Comparison of ENCODE assay signal across 8 mouse cellular contexts in the genomic region with DNA sequence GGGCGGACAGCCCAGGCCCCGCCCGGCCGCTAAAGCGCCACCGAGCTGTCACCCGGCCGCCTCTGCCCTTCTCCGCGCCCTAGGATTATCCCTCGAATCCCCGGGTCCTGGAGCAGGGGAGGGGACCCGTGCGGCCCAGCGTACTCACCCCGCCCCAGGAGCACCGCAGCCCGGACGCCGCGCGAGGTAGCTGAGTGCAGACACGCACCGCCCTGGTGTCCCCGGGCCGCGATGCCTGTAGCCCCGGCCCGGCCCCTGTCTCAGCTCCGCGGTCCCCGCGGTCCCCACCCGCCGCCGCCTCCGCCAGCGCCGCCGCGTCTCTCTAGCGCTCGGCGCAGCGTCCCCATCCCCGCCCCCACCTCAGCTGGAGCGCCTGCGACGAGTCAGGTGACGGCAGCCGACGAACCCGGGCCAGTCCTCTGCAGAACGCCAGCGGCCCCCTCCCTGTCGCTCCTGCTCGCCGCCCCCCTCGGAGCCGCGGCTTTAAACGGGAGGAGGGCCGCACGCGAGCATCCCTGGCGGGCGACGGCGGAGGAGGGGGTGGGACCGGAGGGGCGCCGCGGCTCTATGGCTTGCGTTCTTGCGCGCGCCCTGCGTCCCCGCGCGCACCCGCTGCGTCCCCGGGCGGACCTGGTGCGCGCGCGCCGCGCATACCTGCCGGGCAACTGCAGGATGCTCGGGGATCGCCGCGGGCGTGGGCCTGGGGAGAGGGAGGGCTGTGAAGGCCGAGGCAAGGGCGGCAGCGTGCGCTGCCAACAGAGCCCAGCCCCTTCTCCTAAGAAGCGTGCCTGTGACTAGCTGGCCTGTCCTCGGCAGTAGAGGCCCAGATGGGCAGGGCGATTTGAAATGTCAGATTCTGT. TPM values are rescaled to one million over a fixed set of nuclear protein-coding genes. Genes with fewer than 3 reads are reported as not detected.
DNase-seq lines count a peak whose midpoint lies in the region; ATAC-seq and TF ChIP-seq lines count a peak whose summit lies in the region.

Snap91 (minus strand) TSS at position 542 of the 860 bp plus-strand sequence.

- peak within 1 kb of the TSS; percentile 88 for H3K4me2 ChIP-seq in heart, embryonic 15.5 days
- peak within 1 kb of the TSS; percentile 65 for H3K4me2 ChIP-seq in liver, embryonic 16.5 days (ENCODE audit: low read depth, low read length)

- ATAC-seq in heart, embryonic 15.5 days (replicated peaks; ENCODE audit: insufficient number of reproducible peaks, insufficient read depth, low FRiP score, low read depth), result peak; percentile 85
- ATAC-seq in liver, embryonic 16.5 days (ENCODE audit: low read depth), result 0 out of 2 replicates have a peak, but pooled peaks have one; percentile 13

- peak within 1 kb of the TSS; percentile 83 for H3K9ac ChIP-seq in heart, embryonic 15.5 days
- no peak within 1 kb of the TSS for H3K9ac ChIP-seq in liver, embryonic 16.5 days (ENCODE audit: low read depth, low read length)

- TF ChIP-seq CTCF in E14TG2a.4 (conservative IDR thresholded peaks at IDR 0.05; ENCODE audit: low read length), result no peak
- peak; percentile 10; the same call in 1 of the 2 replicates for TF ChIP-seq CTCF in layer of hippocampus, adult 2 months (conservative IDR thresholded peaks at IDR 0.05)

- no peaks in the 10 kb centered on the region for H3K36me3 ChIP-seq in E14TG2a.4 (ENCODE audit: insufficient read depth, low read length)
- no peaks in the 10 kb centered on the region for H3K36me3 ChIP-seq in heart, embryonic 15.5 days
- H3K36me3 ChIP-seq in liver, embryonic 16.5 days (ENCODE audit: control insufficient read depth, insufficient read depth), result no peaks in the 10 kb centered on the region

- H3K4me3 ChIP-seq in E14TG2a.4 (replicated peaks; ENCODE audit: low read length), result peak within 1 kb of the TSS; percentile 88
- peak within 1 kb of the TSS; percentile 92 for H3K4me3 ChIP-seq in heart, embryonic 15.5 days
- peak within 1 kb of the TSS; percentile 92 for H3K4me3 ChIP-seq in layer of hippocampus, adult 2 months
- peak within 1 kb of the TSS; percentile 51 for H3K4me3 ChIP-seq in liver, embryonic 16.5 days (ENCODE audit: low read depth, low read length)

- H3K9me3 ChIP-seq in E14TG2a.4 (ENCODE audit: low read length), result no peaks in the 10 kb centered on the region
- H3K9me3 ChIP-seq in heart, embryonic 15.5 days (replicated peaks), result no peaks in the 10 kb centered on the region
- no peaks in the 10 kb centered on the region for H3K9me3 ChIP-seq in liver, embryonic 16.5 days (replicated peaks; ENCODE audit: control insufficient read depth, low read length)

- peaks cover 45% of the 10 kb centered on the region for H3K27me3 ChIP-seq in E14TG2a.4 (ENCODE audit: insufficient read depth, low read length)
- H3K27me3 ChIP-seq in heart, embryonic 15.5 days, result peaks cover 30% of the 10 kb centered on the region
- peaks cover 41% of the 10 kb centered on the region for H3K27me3 ChIP-seq in liver, embryonic 16.5 days (ENCODE audit: control insufficient read depth, insufficient read depth, low read depth, low read length)

- peak within 1 kb of the TSS; percentile 97 for H3K27ac ChIP-seq in heart, embryonic 15.5 days
- H3K27ac ChIP-seq in layer of hippocampus, adult 2 months, result peak within 1 kb of the TSS; percentile 97
- no peak within 1 kb of the TSS for H3K27ac ChIP-seq in liver, embryonic 16.5 days (ENCODE audit: low read length)

- WGBS in heart, embryonic 15.5 days, result under 1% methylated on average over 94 of the region's 104 CpGs
- WGBS in liver, embryonic 16.5 days (ENCODE audit: insufficient replicate concordance), result under 1% methylated on average over 89 of the region's 104 CpGs

- DNase-seq in adrenal gland, adult 2 months, result peak; percentile 83
- DNase-seq in embryo, embryonic 11.5 days (ENCODE audit: low read depth, low spot score), result peak; percentile 43
- peak; percentile 89 to 90 for DNase-seq in layer of hippocampus, adult 2 months (ENCODE audit: low spot score in 2 of 2)
- DNase-seq in right cerebral cortex, postnatal 4 days, result peak; percentile 94
- DNase-seq in adipocyte (ENCODE audit: low spot score), result no peak

- peaks cover 10% of the 10 kb centered on the region for H3K4me1 ChIP-seq in E14TG2a.4 (replicated peaks; ENCODE audit: low read depth, low read length)
- peaks cover 14% of the 10 kb centered on the region for H3K4me1 ChIP-seq in heart, embryonic 15.5 days (replicated peaks)
- H3K4me1 ChIP-seq in liver, embryonic 16.5 days (ENCODE audit: control insufficient read depth, low read depth, low read length), result no peaks in the 10 kb centered on the region

RNA-seq across cellular contexts. Expression of gene Snap91, which starts in this region (rescaled TPM):
- total RNA-seq in adrenal gland, adult 2 months (2021), result 10 to 100 TPM; 20.1 to 68.1 TPM
- polyA plus RNA-seq in adrenal gland, adult 2 months (2012; rRNA removed), result 14.8 and 17.1 TPM in 2 replicates
- 81.6 and 86.1 TPM in 2 replicates for polyA plus RNA-seq in heart, embryonic 15.5 days (2015; fragmentation: Nextera tagmentation; extraction: Ambion mirVana)
- total RNA-seq in layer of hippocampus, adult 2 months (2021), result 100 to 1,000 TPM; 395 to 402 TPM
- polyA plus RNA-seq in liver, embryonic 16.5 days (2015; fragmentation: Nextera tagmentation; extraction: Ambion mirVana), result 0.12 and 0.20 TPM in 2 replicates

Comparison
In these comparisons a context has a peak if more than half of its experiments do, and no peak if none do; other contexts are left out.
1. RNA of gene Snap91 (total RNA-seq): 395 to 402 TPM in layer of hippocampus, adult 2 months; 20.1 to 68.1 TPM in adrenal gland, adult 2 months; every median in the first group is over 4 times any median in the second.
2. RNA of gene Snap91 (polyA plus RNA-seq): 81.6 to 86.1 TPM in heart, embryonic 15.5 days and 14.8 to 17.1 TPM in adrenal gland, adult 2 months; 0.12 to 0.20 TPM in liver, embryonic 16.5 days; every median in the first group is over 10 times any median in the second.
3. Peak in ATAC-seq, H3K4me3 ChIP-seq and H3K4me2 ChIP-seq in liver, embryonic 16.5 days; RNA of the gene not detected or under 1 TPM.
4. Peak in every context shown above with its lines, with median percentiles within 50 percentile points of each other: H3K4me3 ChIP-seq.